Mouse (Mus musculus): ENCODE measurements around the gene Nbea. TPM values are rescaled to one million over a fixed set of nuclear protein-coding genes. Genes with fewer than 3 reads are reported as not detected.

Nbea gene
- 1 to 10 TPM in 1 of 26 experiments, under 1 TPM in 22, not detected in 3; 0.06 to 1.9 (median 0.21) TPM for total RNA-seq (2018; cell fraction: chromatin; rRNA removed)
- total RNA-seq (2018; cell fraction: cytosol; rRNA removed) = under 1 TPM in 20 of 26 experiments, not detected in 6; under 0.01 to 0.06 (median 0.03) TPM
- total RNA-seq (2018; cell fraction: nucleus; rRNA removed) = under 1 TPM in 17 of 26 experiments, not detected in 9; 0.04 to 0.54 (median 0.12) TPM
- polyA plus RNA-seq (2018) = 0.03 to 0.14 TPM in 2 of 3 replicates, not detected in the other

DNA sequence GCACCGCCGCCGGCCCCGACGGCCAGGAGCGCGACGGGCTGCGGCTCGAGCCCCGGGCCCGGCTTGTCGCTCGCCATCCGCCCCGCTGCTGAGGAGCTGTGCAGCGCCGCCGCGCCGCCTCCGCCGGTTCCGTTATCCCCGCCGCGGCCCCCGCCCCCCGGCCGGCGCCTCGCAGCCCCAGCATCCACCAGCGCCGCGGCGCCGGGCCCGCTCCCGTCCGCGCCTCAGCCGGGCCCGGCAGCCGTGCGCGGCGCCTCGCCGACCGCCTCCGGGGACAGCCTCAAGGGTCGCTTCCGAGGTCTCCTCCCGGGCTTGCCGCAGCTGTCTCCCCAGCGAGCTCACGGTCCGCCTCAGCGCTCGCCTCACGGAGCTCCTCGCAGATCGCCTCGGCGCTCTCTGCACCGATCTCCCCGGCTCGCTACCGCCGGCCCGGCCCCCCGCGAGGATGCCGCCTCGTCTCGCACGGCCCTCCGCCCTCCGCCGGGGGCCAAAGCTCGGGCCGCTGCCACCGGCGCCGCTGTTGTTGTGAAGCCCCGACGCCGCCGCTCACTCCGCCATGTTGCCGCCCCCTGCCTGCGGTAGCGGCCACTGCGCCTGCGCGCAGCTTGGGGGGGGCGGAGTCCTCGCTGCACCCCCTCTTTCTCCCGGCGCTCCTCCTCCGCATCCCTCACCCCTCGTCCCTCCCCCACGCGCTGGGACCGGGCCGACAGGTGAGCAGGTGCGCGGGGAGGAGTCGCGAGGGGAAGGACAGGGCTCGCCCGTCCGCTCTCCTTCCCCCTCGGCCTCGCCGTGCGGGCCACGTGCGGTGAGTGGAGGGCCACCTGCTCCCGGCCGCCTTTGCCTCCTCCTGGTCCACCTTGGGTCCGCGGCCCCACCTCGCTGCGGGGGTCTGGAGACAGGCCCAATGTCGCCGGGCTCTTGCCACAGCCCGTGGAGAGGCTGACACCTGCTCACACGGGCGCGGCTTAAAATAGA is at the start of gene Nbea:
Nbea (minus strand) TSS at position 543 of the 975 bp plus-strand sequence.
- H3K27ac ChIP-seq = no peak within 1 kb of the TSS
- no peaks in the 10 kb centered on the region for H3K36me3 ChIP-seq (ENCODE audit: inconsistent target)
- no peaks in the 10 kb centered on the region for H3K79me2 ChIP-seq (ENCODE audit: inconsistent target)
- no peak within 1 kb of the TSS for H3K4me3 ChIP-seq (ENCODE audit: inconsistent target)
- 2% methylated on average over 106 of the region's 131 CpGs for WGBS (ENCODE audit: missing documents)

DNA sequence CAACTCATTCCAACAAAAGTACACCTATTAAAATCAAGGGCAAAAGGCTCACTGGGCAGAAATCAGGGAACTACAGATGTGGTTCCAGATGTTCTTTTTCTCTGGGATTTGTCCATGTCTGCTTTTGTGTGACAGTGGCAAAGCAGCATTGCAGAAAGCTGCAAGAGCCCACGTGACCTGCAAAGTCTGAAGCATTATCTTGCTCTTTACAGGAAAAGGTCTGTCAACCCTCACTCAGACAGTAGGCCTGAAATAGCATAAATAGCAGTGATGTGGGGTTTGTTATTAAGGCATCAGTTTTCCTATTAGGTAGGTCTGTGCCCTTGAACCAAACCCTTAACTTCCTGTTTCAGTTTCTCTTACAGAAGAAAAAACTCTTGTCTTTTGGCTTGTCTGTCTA is 45.8 kb upstream of the Nbea start:
- Histone ChIP-seq H3K27ac (no peak overlapping the region), H3K36me3 (ENCODE audit: inconsistent target) (no peaks in the 10 kb centered on the region), H3K4me3 (ENCODE audit: inconsistent target) (no peak overlapping the region), H3K79me2 (ENCODE audit: inconsistent target) (no peaks in the 10 kb centered on the region)
- 28% methylated on average over 1 of the region's 1 CpGs for WGBS (ENCODE audit: missing documents)

DNA sequence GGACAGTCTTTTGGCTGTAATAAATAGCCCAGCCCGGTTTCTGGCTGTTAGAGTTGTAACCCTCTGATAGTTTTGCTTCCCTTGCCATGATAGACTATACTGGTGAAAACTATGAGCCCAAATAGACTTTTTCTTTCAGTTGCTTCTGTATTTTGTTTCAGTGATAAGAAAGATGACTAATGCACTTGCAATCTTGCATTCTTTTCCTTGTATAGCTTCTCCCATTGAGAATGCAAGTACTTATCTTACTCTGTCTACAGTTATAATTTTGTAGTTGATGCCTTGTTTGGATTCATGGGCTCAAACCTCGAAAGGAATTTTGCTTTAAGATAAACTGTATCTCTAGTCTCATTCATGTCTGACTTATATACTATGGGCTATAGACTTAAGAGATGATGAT is 32.5 kb upstream of the Nbea start:
- WGBS (ENCODE audit: missing documents) = 77% methylated on average over 2 of the region's 2 CpGs
- no peak overlapping the region for H3K4me3 ChIP-seq (ENCODE audit: inconsistent target)
- H3K27ac ChIP-seq = no peak overlapping the region
- H3K79me2 ChIP-seq (ENCODE audit: inconsistent target) = no peaks in the 10 kb centered on the region
- no peaks in the 10 kb centered on the region for H3K36me3 ChIP-seq (ENCODE audit: inconsistent target)

DNA sequence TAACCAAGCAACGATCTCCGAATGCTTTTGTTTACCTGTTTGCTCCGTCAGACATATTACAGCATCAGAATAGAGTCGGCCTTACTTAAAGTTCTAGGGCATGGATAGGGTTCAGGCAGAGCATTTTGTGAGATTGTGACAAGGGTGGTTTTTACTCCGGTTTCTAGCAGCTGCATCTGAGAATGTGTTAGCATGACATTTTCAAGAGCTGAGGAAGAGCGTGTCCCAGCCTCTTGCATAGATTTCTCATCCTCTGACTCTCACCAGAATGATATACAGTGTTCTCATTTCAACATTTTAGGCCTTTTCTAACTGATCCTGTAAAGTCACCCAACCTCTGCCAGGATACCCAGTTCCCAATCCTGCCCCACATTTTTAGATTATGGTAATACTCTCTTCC is 20.5 kb upstream of the Nbea start:
- H3K79me2 ChIP-seq (ENCODE audit: inconsistent target) = no peaks in the 10 kb centered on the region
- no peak overlapping the region for H3K27ac ChIP-seq
- WGBS (ENCODE audit: missing documents) = 95% methylated on average over 6 of the region's 6 CpGs
- no peaks in the 10 kb centered on the region for H3K36me3 ChIP-seq (ENCODE audit: inconsistent target)
- no peak overlapping the region for H3K4me3 ChIP-seq (ENCODE audit: inconsistent target)

DNA sequence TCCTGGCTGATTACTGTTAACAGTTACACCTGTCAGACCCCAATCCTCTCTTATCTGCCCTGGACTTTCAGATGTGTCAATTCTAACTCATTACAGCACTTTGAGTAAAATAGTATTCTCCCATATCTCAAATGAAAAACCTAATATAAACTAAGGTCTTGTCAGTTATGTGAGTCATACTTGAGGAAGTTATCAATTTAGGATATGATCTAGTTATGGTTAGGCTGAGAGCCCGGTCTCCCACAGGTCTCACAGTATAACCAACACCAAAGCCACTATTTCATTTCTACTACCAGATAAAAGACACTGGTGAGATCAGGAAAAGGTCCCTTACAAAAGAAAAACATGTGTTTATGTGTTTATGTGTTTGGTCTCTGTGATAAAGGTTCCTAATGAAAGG is 4.7 kb upstream of the Nbea start:
- WGBS (ENCODE audit: missing documents) = no CpG with 5 or more reads among the region's 1 CpGs
- no peaks in the 10 kb centered on the region for H3K79me2 ChIP-seq (ENCODE audit: inconsistent target)
- no peak overlapping the region for H3K4me3 ChIP-seq (ENCODE audit: inconsistent target)
- no peak overlapping the region for H3K27ac ChIP-seq
- H3K36me3 ChIP-seq (ENCODE audit: inconsistent target) = no peaks in the 10 kb centered on the region

DNA sequence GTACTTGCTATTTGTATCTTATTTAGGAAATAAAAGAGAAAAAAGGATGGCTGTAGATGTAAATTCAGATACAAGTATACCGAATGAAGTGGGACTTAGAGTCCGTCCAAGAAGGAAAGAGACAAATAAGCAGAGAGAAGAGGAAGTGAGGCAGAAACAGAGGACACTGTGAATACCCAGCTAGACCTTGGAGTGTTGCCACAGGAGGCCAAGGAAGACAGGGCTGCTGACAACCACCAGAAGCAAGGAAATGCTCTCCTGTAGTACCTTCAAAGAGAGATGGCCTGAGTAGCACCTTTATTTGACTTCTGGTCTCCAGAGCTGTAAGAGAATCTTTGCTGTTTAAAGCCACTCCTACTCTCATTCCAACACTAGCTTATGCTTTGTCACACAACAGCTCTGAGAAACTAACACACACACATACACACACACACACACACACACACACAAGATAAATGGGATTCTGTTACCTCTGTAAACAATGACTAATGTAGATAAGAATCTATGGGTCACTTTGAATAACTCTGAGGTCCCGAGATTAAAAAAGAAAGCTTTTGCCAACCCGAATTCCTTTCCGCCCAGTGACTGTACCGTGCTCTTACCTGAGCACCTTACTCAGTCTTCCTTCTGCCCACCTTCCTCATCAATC is 3.8 kb upstream of the Nbea start:
- H3K79me2 ChIP-seq (ENCODE audit: inconsistent target) = no peaks in the 10 kb centered on the region
- no peak overlapping the region for H3K4me3 ChIP-seq (ENCODE audit: inconsistent target)
- no peak overlapping the region for H3K27ac ChIP-seq
- 61% methylated on average over 6 of the region's 6 CpGs for WGBS (ENCODE audit: missing documents)
- H3K36me3 ChIP-seq (ENCODE audit: inconsistent target) = no peaks in the 10 kb centered on the region

DNA sequence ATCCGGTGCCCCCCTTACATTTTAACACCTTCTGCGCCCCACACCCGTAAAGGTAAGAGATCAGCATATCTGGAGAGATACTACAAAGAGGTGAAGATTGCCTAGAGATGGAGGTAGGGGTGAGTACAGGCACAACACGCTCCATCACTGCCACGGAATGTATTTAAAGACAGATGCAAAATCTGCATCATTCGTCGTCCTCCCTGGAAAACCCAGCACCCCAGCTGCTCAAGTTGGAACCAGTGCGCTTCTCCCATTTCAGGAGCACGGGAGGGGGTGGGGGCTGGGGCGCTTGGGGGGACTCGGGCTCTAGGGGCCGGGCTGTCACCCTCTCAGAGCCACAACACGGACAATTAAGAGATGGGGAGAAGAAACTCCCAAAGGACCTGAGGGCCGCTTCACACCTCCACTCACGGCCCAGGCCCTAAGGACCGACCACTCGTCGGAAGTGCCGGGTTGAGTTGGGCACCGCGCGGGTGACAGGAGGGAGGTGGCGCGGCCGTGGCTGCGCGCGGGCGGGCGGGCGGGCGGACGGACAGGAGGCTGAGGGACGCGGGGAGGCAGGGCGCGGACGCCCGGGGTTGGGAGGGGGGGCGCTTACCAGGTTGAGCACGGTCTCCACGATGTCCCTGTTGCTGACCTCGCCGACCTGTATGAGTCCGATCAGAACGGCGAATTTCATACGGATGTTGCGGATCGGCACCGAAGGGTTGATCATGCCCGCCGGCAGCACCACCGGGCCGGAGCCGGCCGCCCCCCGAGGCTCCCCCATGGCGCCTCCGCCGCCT is 936 bp downstream of the Nbea start:
- WGBS (ENCODE audit: missing documents) = 6% methylated on average over 37 of the region's 61 CpGs
- Histone ChIP-seq H3K36me3 (ENCODE audit: inconsistent target) (no peaks in the 10 kb centered on the region), H3K79me2 (ENCODE audit: inconsistent target) (no peaks in the 10 kb centered on the region), H3K4me3 (ENCODE audit: inconsistent target) (no peak overlapping the region), H3K27ac (no peak overlapping the region)

DNA sequence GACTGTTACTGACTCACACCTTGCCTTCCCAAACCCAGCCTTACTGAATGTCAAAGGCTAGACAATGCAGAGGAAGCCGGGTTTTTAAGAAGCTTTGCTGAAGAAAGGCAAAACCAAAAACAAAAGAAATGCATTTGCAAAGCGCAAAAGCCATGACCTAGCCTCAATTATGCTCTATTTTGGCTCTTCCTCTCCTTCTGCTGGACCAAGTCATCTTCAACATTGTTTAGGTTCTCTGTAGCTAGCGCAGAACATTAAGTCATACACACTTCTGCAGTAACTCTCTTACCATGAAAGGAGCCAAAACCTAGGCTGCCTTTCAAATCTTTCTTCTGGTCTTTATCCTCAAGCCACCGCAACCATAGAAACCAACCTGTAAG is 1.5 kb downstream of the Nbea start:
- H3K36me3 ChIP-seq (ENCODE audit: inconsistent target) = no peaks in the 10 kb centered on the region
- no peaks in the 10 kb centered on the region for H3K79me2 ChIP-seq (ENCODE audit: inconsistent target)
- WGBS (ENCODE audit: missing documents) = 32% methylated on average over 4 of the region's 4 CpGs
- no peak overlapping the region for H3K27ac ChIP-seq
- H3K4me3 ChIP-seq (ENCODE audit: inconsistent target) = no peak overlapping the region

DNA sequence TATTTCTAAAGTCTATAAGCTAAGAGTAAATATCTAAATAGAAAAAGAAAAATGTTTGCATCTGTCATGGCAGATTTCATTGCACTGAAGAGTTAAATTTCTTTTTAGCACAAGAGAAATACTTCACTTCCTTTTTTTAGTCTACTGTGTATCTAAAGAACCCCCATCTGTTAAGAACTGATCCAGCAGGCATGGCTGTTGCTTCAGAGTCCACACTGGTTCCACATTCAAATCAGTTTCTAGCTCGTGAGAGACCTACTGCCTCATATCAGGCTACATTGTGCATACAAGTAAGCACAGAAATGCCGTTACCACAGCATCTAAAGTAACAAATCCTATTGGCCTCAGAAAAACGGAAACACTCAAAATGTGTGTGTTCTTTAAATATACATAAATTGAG is 2.5 kb downstream of the Nbea start:
- 3% methylated on average over 2 of the region's 3 CpGs for WGBS (ENCODE audit: missing documents)
- Histone ChIP-seq H3K27ac (no peak overlapping the region), H3K79me2 (ENCODE audit: inconsistent target) (no peaks in the 10 kb centered on the region), H3K4me3 (ENCODE audit: inconsistent target) (no peak overlapping the region), H3K36me3 (ENCODE audit: inconsistent target) (no peaks in the 10 kb centered on the region)

DNA sequence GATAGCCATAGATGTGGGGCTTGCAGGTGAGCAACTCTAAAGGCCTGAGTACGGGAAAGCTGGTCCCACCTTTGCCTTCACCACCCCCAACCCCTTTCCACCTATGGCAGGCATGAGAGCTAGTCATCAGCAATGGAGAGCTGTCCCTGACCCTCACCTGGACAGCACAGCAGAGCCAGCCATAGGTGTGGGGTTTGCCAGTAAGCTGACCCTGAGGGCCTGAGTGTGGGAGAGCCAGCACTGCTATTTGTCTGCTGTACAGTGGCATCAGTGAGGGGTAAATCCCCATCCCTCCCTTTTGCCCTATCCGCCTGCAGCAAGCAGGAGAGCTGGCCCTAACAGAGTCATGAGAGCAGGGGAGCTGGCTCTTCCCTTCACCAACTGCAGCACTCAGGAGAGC is 25.6 kb downstream of the Nbea start:
- Histone ChIP-seq H3K4me3 (ENCODE audit: inconsistent target) (no peak overlapping the region), H3K36me3 (ENCODE audit: inconsistent target) (no peaks in the 10 kb centered on the region), H3K27ac (no peak overlapping the region), H3K79me2 (ENCODE audit: inconsistent target) (no peaks in the 10 kb centered on the region)
- 78% methylated on average over 2 of the region's 2 CpGs for WGBS (ENCODE audit: missing documents)

DNA sequence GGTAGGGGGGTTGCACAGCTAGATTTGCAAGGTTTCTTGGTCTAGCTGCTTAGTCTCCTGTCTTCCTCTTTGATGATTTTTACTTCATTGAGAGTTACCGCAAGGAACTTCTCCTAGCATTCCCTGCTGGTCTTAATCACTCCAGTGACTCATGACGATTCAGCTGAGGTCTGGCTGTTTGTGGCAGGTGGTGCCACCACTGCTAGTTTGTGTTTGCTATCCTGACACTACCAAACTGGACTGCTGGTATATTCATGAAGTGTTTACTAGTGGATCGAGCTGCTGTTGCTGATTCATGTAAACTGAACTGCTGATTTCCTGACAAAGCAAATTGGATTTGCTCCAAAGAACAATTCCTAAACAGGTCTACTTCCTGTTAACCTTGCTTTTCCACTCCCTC is 56.8 kb downstream of the Nbea start:
- Histone ChIP-seq H3K36me3 (ENCODE audit: inconsistent target) (no peaks in the 10 kb centered on the region), H3K27ac (no peak overlapping the region), H3K79me2 (ENCODE audit: inconsistent target) (no peaks in the 10 kb centered on the region), H3K4me3 (ENCODE audit: inconsistent target) (no peak overlapping the region)
- WGBS (ENCODE audit: missing documents) = 78% methylated on average over 3 of the region's 3 CpGs

DNA sequence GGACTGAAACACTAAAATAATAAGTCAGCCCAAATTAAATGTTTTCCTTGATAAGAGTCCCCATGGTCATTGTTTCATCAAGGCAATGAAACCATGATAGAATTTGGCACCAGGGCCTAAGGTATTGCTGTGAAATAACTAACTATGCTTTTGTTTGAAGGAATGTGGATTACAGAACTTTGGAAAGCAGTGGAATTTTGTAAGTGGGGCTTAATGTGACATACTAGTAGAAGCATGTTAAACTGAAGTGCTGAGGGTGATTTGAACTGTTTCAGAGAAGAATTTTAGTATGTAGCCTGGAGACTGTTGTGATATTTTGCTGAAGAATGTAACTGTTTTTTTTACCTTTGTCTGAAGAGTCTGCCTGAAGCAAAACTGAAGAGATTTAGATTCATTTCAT is 66.9 kb downstream of the Nbea start:
- H3K27ac ChIP-seq = no peak overlapping the region
- no peaks in the 10 kb centered on the region for H3K36me3 ChIP-seq (ENCODE audit: inconsistent target)
- H3K79me2 ChIP-seq (ENCODE audit: inconsistent target) = no peaks in the 10 kb centered on the region
- no peak overlapping the region for H3K4me3 ChIP-seq (ENCODE audit: inconsistent target)

DNA sequence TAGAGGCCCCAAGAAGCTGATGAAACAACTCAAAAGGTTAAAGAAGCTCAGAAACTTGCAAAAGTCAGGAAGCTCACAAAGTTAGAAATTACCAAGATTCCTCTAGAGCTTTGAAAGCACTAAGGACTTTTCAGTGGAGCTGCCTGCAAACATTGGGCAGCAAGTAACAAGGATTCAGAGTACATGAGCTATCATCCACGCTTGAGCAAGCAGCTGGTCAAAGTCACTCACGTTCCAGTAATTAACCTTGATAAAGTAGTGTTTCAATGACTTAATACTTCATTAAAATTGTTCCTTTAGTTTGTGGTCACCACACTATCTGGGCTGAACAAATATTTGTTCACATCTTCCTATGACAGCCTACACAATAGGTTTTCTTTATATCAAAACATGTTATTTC is 75.4 kb downstream of the Nbea start:
- 87% methylated on average over 2 of the region's 2 CpGs for WGBS (ENCODE audit: missing documents)
- H3K27ac ChIP-seq = no peak overlapping the region
- no peaks in the 10 kb centered on the region for H3K79me2 ChIP-seq (ENCODE audit: inconsistent target)
- no peaks in the 10 kb centered on the region for H3K36me3 ChIP-seq (ENCODE audit: inconsistent target)
- H3K4me3 ChIP-seq (ENCODE audit: inconsistent target) = no peak overlapping the region

DNA sequence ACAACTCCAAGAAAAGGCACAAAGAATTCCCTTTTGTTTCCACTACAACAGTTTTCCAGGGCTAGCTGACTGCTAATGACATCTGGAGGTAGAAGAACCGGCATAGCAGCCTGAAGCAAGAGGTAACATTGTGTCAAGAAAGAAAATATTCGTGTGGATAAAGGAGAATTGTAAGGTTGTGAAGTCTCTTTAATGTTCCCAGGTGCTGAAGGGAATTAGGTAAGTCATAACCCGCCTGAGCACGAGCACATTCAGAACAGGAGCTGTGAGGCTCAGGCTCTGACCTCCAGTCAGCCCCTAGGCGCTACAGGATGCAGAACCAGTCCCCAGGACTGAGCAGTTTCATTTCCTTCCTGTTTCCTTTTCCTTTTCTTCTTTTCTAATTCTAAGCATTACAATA is 86.4 kb downstream of the Nbea start:
- Histone ChIP-seq H3K27ac (no peak overlapping the region), H3K4me3 (ENCODE audit: inconsistent target) (no peak overlapping the region), H3K79me2 (ENCODE audit: inconsistent target) (no peaks in the 10 kb centered on the region), H3K36me3 (ENCODE audit: inconsistent target) (no peaks in the 10 kb centered on the region)
- 36% methylated on average over 5 of the region's 5 CpGs for WGBS (ENCODE audit: missing documents)

Measured in macrophage (primary cell).